Mouse (Mus musculus) neural tube, embryonic 11.5 days (tissue): Measurements from ENCODE around the gene Cdkl3. TPM values are rescaled to one million over a fixed set of nuclear protein-coding genes. Genes with fewer than 3 reads are reported as not detected.

Experiments used
- ATAC-seq: fragments of 200-750 bp; cut with Nextera tagmentation; 2 replicates; pipeline ENCODE4 v1.8.0; 2017; ENCODE audit warnings: moderate number of reproducible peaks, mild to moderate bottlenecking, moderate TSS enrichment, moderate library complexity; ENCODE audit not compliant: insufficient read depth, low FRiP score, low TSS enrichment
- DNase-seq: peaks from one replicate; pipeline ENCODE4 v3.0.0-alpha.2; 2015; ENCODE audit warnings: low spot score
- H3K27ac ChIP-seq: fragments of 300-500 bp; sonication (generic); 2 replicates; pipeline ENCODE4 v1.5.1; 2014; ENCODE audit warnings: low read depth, mild to moderate bottlenecking, low read length
- H3K27me3 ChIP-seq: fragments of 300-500 bp; sonication (generic); 2 replicates; pipeline ENCODE4 v1.6.1; 2014; ENCODE audit warnings: mild to moderate bottlenecking, low read length, mixed read lengths; ENCODE audit not compliant: control insufficient read depth, insufficient read depth
- H3K36me3 ChIP-seq: fragments of 300-500 bp; sonication (generic); 2 replicates; pipeline ENCODE4 v1.6.1; 2014; ENCODE audit warnings: mild to moderate bottlenecking, low read length, moderate library complexity, mixed read lengths; ENCODE audit not compliant: control insufficient read depth, insufficient read depth
- H3K4me1 ChIP-seq: fragments of 300-500 bp; sonication (generic); 2 replicates; pipeline ENCODE4 v1.6.1; 2014; ENCODE audit warnings: low read length, mixed read lengths; ENCODE audit not compliant: control insufficient read depth, insufficient read depth
- H3K4me2 ChIP-seq: fragments of 300-500 bp; sonication (generic); 2 replicates; pipeline ENCODE4 v1.6.1; 2014; ENCODE audit warnings: low read depth, mild to moderate bottlenecking, moderate library complexity
- H3K4me3 ChIP-seq: fragments of 300-500 bp; sonication (generic); 2 replicates; pipeline ENCODE4 v1.5.1; 2014; ENCODE audit warnings: low read depth, low read length
- H3K9ac ChIP-seq: fragments of 300-500 bp; sonication (generic); 2 replicates; pipeline ENCODE4 v1.6.1; 2014; ENCODE audit warnings: mild to moderate bottlenecking, low read length
- H3K9me3 ChIP-seq: fragments of 300-500 bp; sonication (generic); 2 replicates; pipeline ENCODE4 v1.6.1; 2016; ENCODE audit warnings: low read length; ENCODE audit not compliant: control insufficient read depth
- WGBS: fragments of 180-500 bp; shearing (Covaris S2); extraction: QIAGEN DNeasy Blood & Tissue Kit; methylation state at CpG from one replicate; pipeline ENCODE4 v1.1.7; 2014; 5-methylcytosine and 5-hydroxymethylcytosine counted together
- polyA plus RNA-seq: library from polyadenylated mRNA; unstranded; fragments of >200 nt; fragmentation: Nextera tagmentation; extraction: Ambion mirVana; gene quantifications from 2 replicates; pipeline ENCODE4 v1.2.1, GENCODE M21; 2014

The Cdkl3 gene
- polyA plus RNA-seq, 1 experiment from 2014 or later: 12.3 TPM

- WGBS: 81% methylated on average over 13 of the region's 13 CpGs
- no peaks in the 10 kb centered on the region for H3K9me3 ChIP-seq
- no peak for ATAC-seq
- H3K36me3 ChIP-seq: no peaks in the 10 kb centered on the region
- no peak for DNase-seq
- H3K4me2 ChIP-seq: peak overlapping the region; percentile 68
- peaks cover 13% of the 10 kb centered on the region; the same call in 1 of the 2 replicates for H3K4me1 ChIP-seq
- H3K27me3 ChIP-seq: no peaks in the 10 kb centered on the region
- peak overlapping the region; percentile 59 for H3K4me3 ChIP-seq
- H3K9ac ChIP-seq: no peak overlapping the region
- H3K27ac ChIP-seq: peak overlapping the region; percentile 57; the same call in 1 of the 2 replicates
These were observed 1.0 kb upstream of the Cdkl3 start for GRCm38 (mm10) chr11:52002842-52003504.

GRCm38 (mm10) chr11:52003505-52003771 is 583 bp upstream of the Cdkl3 start:
- H3K4me2 ChIP-seq: peak overlapping the region; percentile 68
- H3K27me3 ChIP-seq: no peaks in the 10 kb centered on the region
- DNase-seq: no peak
- peaks cover 8% of the 10 kb centered on the region; the same call in 1 of the 2 replicates for H3K4me1 ChIP-seq
- no peaks in the 10 kb centered on the region for H3K36me3 ChIP-seq
- H3K4me3 ChIP-seq: peak overlapping the region; percentile 59
- no peak for ATAC-seq
- 19% methylated on average over 4 of the region's 4 CpGs for WGBS
- H3K9ac ChIP-seq: peak overlapping the region; percentile 49
- H3K27ac ChIP-seq: peak overlapping the region; percentile 57
- H3K9me3 ChIP-seq: no peaks in the 10 kb centered on the region

- Histone ChIP-seq H3K36me3 (no peaks in the 10 kb centered on the region), H3K9ac (no peak overlapping the region), H3K9me3 (no peaks in the 10 kb centered on the region), H3K4me1 (peaks cover 4% of the 10 kb centered on the region; the same call in 1 of the 2 replicates), H3K27ac (no peak overlapping the region), H3K4me2 (no peak overlapping the region; the same call in 1 of the 2 replicates), H3K27me3 (no peaks in the 10 kb centered on the region), H3K4me3 (no peak overlapping the region)
- DNase-seq: no peak
- WGBS: 60% methylated on average over 2 of the region's 2 CpGs
- ATAC-seq: no peak
These were observed 1.6 kb downstream of the Cdkl3 start for GRCm38 (mm10) chr11:52005586-52005985.

- Histone ChIP-seq H3K4me3 (no peak overlapping the region), H3K9me3 (no peaks in the 10 kb centered on the region), H3K27me3 (no peaks in the 10 kb centered on the region), H3K4me2 (no peak overlapping the region), H3K9ac (no peak overlapping the region), H3K36me3 (no peaks in the 10 kb centered on the region), H3K27ac (no peak overlapping the region), H3K4me1 (no peaks in the 10 kb centered on the region)
- WGBS: 94% methylated on average over 11 of the region's 11 CpGs
- no peak for ATAC-seq
- DNase-seq: no peak
These were observed 7.0 kb downstream of the Cdkl3 start for GRCm38 (mm10) chr11:52011011-52011410.

- H3K4me2 ChIP-seq: no peak overlapping the region
- H3K4me1 ChIP-seq: no peaks in the 10 kb centered on the region
- H3K27ac ChIP-seq: no peak overlapping the region
These were observed 7.5 kb downstream of the Cdkl3 start for GRCm38 (mm10) chr11:52011541-52011940.

GRCm38 (mm10) chr11:52018217-52018616 is 14.2 kb downstream of the Cdkl3 start:
- no peak for DNase-seq
- Histone ChIP-seq H3K27me3 (no peaks in the 10 kb centered on the region), H3K36me3 (no peaks in the 10 kb centered on the region), H3K27ac (no peak overlapping the region), H3K4me2 (no peak overlapping the region), H3K9me3 (no peaks in the 10 kb centered on the region), H3K9ac (no peak overlapping the region), H3K4me3 (no peak overlapping the region), H3K4me1 (no peaks in the 10 kb centered on the region)
- ATAC-seq: no peak
- WGBS: 86% methylated on average over 9 of the region's 9 CpGs

More at GRCm38 (mm10) chr11:52011541-52011940, 7.5 kb downstream of the Cdkl3 start:
- Histone ChIP-seq H3K36me3 (no peaks in the 10 kb centered on the region), H3K27me3 (no peaks in the 10 kb centered on the region), H3K9ac (no peak overlapping the region), H3K9me3 (no peaks in the 10 kb centered on the region), H3K4me3 (no peak overlapping the region)
- 77% methylated on average over 5 of the region's 5 CpGs for WGBS
- no peak for ATAC-seq
- DNase-seq: no peak

- Histone ChIP-seq H3K9ac (no peak overlapping the region), H3K36me3 (no peaks in the 10 kb centered on the region), H3K27me3 (no peaks in the 10 kb centered on the region), H3K4me3 (no peak overlapping the region), H3K9me3 (no peaks in the 10 kb centered on the region), H3K27ac (no peak overlapping the region), H3K4me1 (no peaks in the 10 kb centered on the region), H3K4me2 (no peak overlapping the region)
- WGBS: 63% methylated on average over 8 of the region's 8 CpGs
- DNase-seq (no peak), ATAC-seq (no peak)
These were observed 28.3 kb downstream of the Cdkl3 start for GRCm38 (mm10) chr11:52032356-52032755.

- H3K4me1 ChIP-seq: no peaks in the 10 kb centered on the region
- no peak for ATAC-seq
- no peak for DNase-seq
- H3K4me2 ChIP-seq: no peak overlapping the region
- no peaks in the 10 kb centered on the region for H3K27me3 ChIP-seq
- H3K9ac ChIP-seq: no peak overlapping the region
- H3K4me3 ChIP-seq: no peak overlapping the region
- H3K9me3 ChIP-seq: no peaks in the 10 kb centered on the region
- no peaks in the 10 kb centered on the region for H3K36me3 ChIP-seq
- no peak overlapping the region for H3K27ac ChIP-seq
- 89% methylated on average over 1 of the region's 1 CpGs for WGBS
These were observed 29.9 kb downstream of the Cdkl3 start for GRCm38 (mm10) chr11:52033953-52034352.

GRCm38 (mm10) chr11:52035905-52036304 is 31.9 kb downstream of the Cdkl3 start:
- ATAC-seq (no peak), DNase-seq (no peak)
- WGBS: 78% methylated on average over 3 of the region's 3 CpGs
- H3K4me2 ChIP-seq: no peak overlapping the region
- H3K4me3 ChIP-seq: no peak overlapping the region
- no peak overlapping the region for H3K27ac ChIP-seq
- H3K9me3 ChIP-seq: no peaks in the 10 kb centered on the region
- no peaks in the 10 kb centered on the region for H3K4me1 ChIP-seq
- no peaks in the 10 kb centered on the region for H3K27me3 ChIP-seq
- no peak overlapping the region for H3K9ac ChIP-seq
- no peaks in the 10 kb centered on the region for H3K36me3 ChIP-seq
